Mouse (Mus musculus): ENCODE measurements around the gene Nkiras2. TPM values are rescaled to one million over a fixed set of nuclear protein-coding genes. Genes with fewer than 3 reads are reported as not detected.

Gene Nkiras2
- polyA plus RNA-seq (2012; rRNA removed): 45.0 and 47.0 TPM in 2 replicates

GRCm38 (mm10) chr11:100618761-100619484 lies at the start of gene Nkiras2:
Nkiras2 (plus strand) TSS chr11:100619244.

GRCm38 (mm10) chr11:100574708-100575483 lies 44.1 kb upstream of the Nkiras2 start, which contains the start of gene Cnp:
Cnp (plus strand) TSS chr11:100574904.

DNA sequence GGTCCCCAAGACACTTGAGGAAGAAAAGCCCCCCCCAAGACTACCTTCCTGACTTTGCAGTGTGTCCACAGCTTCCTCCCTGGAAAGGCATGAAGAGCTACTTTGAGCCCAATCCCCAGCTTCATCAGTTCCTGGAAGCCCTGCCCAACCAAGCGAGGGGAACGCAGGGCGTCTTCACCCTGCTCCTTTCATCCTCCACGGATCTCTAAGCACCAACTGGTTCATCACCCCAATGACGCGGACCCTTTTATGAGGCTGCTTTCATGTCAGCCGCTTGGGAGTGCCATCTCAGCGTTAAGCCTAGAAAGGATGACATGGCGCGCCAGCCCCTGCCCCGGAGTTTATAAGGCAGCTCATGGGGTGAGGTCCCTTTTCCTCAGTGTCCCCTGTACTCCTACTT lies 938 bp downstream of the Nkiras2 start, which contains the start of gene Dnajc7:
Gene Dnajc7, minus strand, starts transcription at position 187 of the 400 bp plus-strand sequence.

Other genes starting within 250 kb of the Nkiras2 start
- 512 and 547 TPM in 2 replicates for gene Jup, start 221.5 kb upstream of the Nkiras2 start, polyA plus RNA-seq (2012; rRNA removed)
- 39.0 and 53.0 TPM in 2 replicates for gene P3h4, start 204.4 kb upstream of the Nkiras2 start, polyA plus RNA-seq (2012; rRNA removed)
- gene Fkbp10, start 203.5 kb upstream of the Nkiras2 start, polyA plus RNA-seq (2012; rRNA removed): 18.7 and 21.9 TPM in 2 replicates
- 11.5 and 11.8 TPM in 2 replicates for gene Nt5c3b, start 177.4 kb upstream of the Nkiras2 start, polyA plus RNA-seq (2012; rRNA removed)
- gene Klhl10, start 177.3 kb upstream of the Nkiras2 start, polyA plus RNA-seq (2012; rRNA removed): 0.03 TPM in 1 of 2 replicates, not detected in the other
- gene Klhl11, start 146.5 kb upstream of the Nkiras2 start, polyA plus RNA-seq (2012; rRNA removed): 0.87 and 1.6 TPM in 2 replicates
- gene Acly, start 91.2 kb upstream of the Nkiras2 start, polyA plus RNA-seq (2012; rRNA removed): 17.6 and 20.0 TPM in 2 replicates
- 0.19 and 0.40 TPM in 2 replicates for gene Ttc25, start 73.6 kb upstream of the Nkiras2 start, polyA plus RNA-seq (2012; rRNA removed)
- 9.3 and 11.7 TPM in 2 replicates for gene Cnp, start 44.3 kb upstream of the Nkiras2 start, polyA plus RNA-seq (2012; rRNA removed)
- gene Dnajc7, start 924 bp downstream of the Nkiras2 start, polyA plus RNA-seq (2012; rRNA removed): 3.6 and 5.6 TPM in 2 replicates
- gene Zfp385c, start 73.2 kb downstream of the Nkiras2 start, polyA plus RNA-seq (2012; rRNA removed): 2.3 TPM in 2 replicates
- gene Dhx58, start 85.0 kb downstream of the Nkiras2 start, polyA plus RNA-seq (2012; rRNA removed): 2.0 and 5.4 TPM in 2 replicates
- 20.3 and 20.9 TPM in 2 replicates for gene Kat2a, start 93.2 kb downstream of the Nkiras2 start, polyA plus RNA-seq (2012; rRNA removed)
- not detected in 2 replicates for gene Hspb9, start 94.6 kb downstream of the Nkiras2 start, polyA plus RNA-seq (2012; rRNA removed)
- gene Rab5c, start 119.0 kb downstream of the Nkiras2 start, polyA plus RNA-seq (2012; rRNA removed): 128 and 132 TPM in 2 replicates
- not detected in 2 replicates for gene Kcnh4, start 140.7 kb downstream of the Nkiras2 start, polyA plus RNA-seq (2012; rRNA removed)
- gene Hcrt, start 143.7 kb downstream of the Nkiras2 start, polyA plus RNA-seq (2012; rRNA removed): not detected in 2 replicates
- 5.9 and 6.6 TPM in 2 replicates for gene Ghdc, start 151.7 kb downstream of the Nkiras2 start, polyA plus RNA-seq (2012; rRNA removed)
- 7.1 and 7.4 TPM in 2 replicates for gene Stat5b, start 231.5 kb downstream of the Nkiras2 start, polyA plus RNA-seq (2012; rRNA removed)
- gene Stat5a, start 240.1 kb downstream of the Nkiras2 start, polyA plus RNA-seq (2012; rRNA removed): 12.2 and 12.6 TPM in 2 replicates

Data from stomach, adult 2 months (tissue).